Mouse (Mus musculus): ENCODE results near the gene OR5BS1P. TPM values are rescaled to one million over a fixed set of nuclear protein-coding genes. Genes with fewer than 3 reads are reported as not detected.

Gene OR5BS1P
- total and polyA plus RNA-seq, 3 experiments = not detected

DNA sequence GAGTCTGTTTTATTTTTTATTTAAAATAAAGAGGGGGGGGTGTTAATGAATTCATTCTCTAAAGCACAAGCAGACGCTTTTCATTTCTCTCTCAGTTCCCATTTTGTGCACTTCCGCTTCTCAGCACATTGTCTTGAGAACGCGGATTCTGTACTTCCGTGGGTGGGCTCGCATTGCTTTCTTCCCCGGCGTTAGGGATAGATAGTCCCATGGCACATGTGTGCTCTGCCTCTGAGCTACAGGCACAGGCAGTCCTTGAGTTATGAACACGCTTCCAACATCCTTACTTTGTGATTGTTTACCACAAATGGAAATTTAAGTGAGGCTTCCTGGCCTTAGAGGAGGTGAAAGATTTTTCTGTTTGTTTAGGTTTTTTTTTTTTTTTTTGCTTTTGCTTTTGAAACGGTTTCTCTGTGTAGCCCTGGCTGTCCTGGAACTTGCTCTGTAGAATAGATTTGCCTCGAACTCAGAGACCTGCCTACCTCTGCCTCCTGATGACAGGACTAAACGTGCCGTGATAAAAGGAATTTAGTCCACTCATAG, 41.8 kb downstream of the OR5BS1P start:
- in situ Hi-C loops (cut with MboI; ENCODE audit: low pct_ligation_motif_present, low pct_unique_long_range_greater_than_20kb, low sequenced_read_pairs) = loop anchor here (5.0 kb wide), 1 partner anchor 106 kb away; no protein-coding TSS in a partner anchor
- TF ChIP-seq TBP (conservative IDR thresholded peaks at IDR 0.05; ENCODE audit: low read depth, low read length) (peak; percentile 83), TCF12 (IDR thresholded peaks at IDR 0.05; ENCODE audit: low read depth, low read length) (peak; percentile 78), RCOR1 (conservative IDR thresholded peaks at IDR 0.05; ENCODE audit: low read depth, low read length) (no peak), ETS1 (conservative IDR thresholded peaks at IDR 0.05; ENCODE audit: low read depth, low read length) (peak; percentile 75), IRF4 (IDR thresholded peaks at IDR 0.05; ENCODE audit: low read depth, low read length) (peak; percentile 94), MXI1 (IDR thresholded peaks at IDR 0.05; ENCODE audit: low read depth, low read length) (peak; percentile 94), ZNF384 (IDR thresholded peaks at IDR 0.05; ENCODE audit: low read depth, low read length) (peak; percentile 82), USF2 (conservative IDR thresholded peaks at IDR 0.05; ENCODE audit: low read depth, low read length) (no peak), MAZ (IDR thresholded peaks at IDR 0.05; ENCODE audit: low read depth, low read length) (no peak), ZC3H11A (IDR thresholded peaks at IDR 0.05; ENCODE audit: low read depth, low read length) (no peak), E2F4 (IDR thresholded peaks at IDR 0.05; ENCODE audit: insufficient replicate concordance, low read depth, low read length) (no peak), USF1 (IDR thresholded peaks at IDR 0.05; ENCODE audit: low read depth, low read length) (no peak), NRF1 (IDR thresholded peaks at IDR 0.05; ENCODE audit: low read depth, low read length) (no peak), PAX5 (IDR thresholded peaks at IDR 0.05; ENCODE audit: low read length) (no peak), SMC3 (IDR thresholded peaks at IDR 0.05; ENCODE audit: low read depth, low read length) (no peak), KAT2A (IDR thresholded peaks at IDR 0.05; ENCODE audit: insufficient replicate concordance, low read length) (no peak), EP300 (IDR thresholded peaks at IDR 0.05; ENCODE audit: low read length) (peak; percentile 86), UBTF (IDR thresholded peaks at IDR 0.05; ENCODE audit: low read depth, low read length) (no peak), CHD2 (IDR thresholded peaks at IDR 0.05; ENCODE audit: low read length) (no peak), POLR2A (IDR thresholded peaks at IDR 0.05; ENCODE audit: low read depth, low read length) (peak; percentile 78), ELF1 (IDR thresholded peaks at IDR 0.05; ENCODE audit: low read depth, low read length) (peak; percentile 92), ZKSCAN1 (IDR thresholded peaks at IDR 0.05; ENCODE audit: borderline replicate concordance, low read depth, low read length) (no peak), CTCF (conservative IDR thresholded peaks at IDR 0.05 in 1 of 2, IDR thresholded peaks at IDR 0.05 in 1 of 2; ENCODE audit: low read depth in 2 of 2, low read length in 2 of 2) (no peak), JUN (IDR thresholded peaks at IDR 0.05; ENCODE audit: insufficient read depth, low read depth, low read length) (no peak), CHD1 (IDR thresholded peaks at IDR 0.05; ENCODE audit: low read depth, low read length) (no peak), SIN3A (IDR thresholded peaks at IDR 0.05; ENCODE audit: low read length) (peak; percentile 84), MYC (IDR thresholded peaks at IDR 0.05; ENCODE audit: low read depth, low read length) (peak; percentile 98), MEF2A (IDR thresholded peaks at IDR 0.05; ENCODE audit: borderline replicate concordance, low read depth, low read length) (0 out of 2 replicates have a peak, but pooled peaks have one; percentile 20), POLR2AphosphoS2 (IDR thresholded peaks at IDR 0.05; ENCODE audit: low read depth, low read length) (no peak), RAD21 (IDR thresholded peaks at IDR 0.05; ENCODE audit: low read depth, low read length) (no peak), JUND (conservative IDR thresholded peaks at IDR 0.05; ENCODE audit: low read depth, low read length) (no peak), HCFC1 (IDR thresholded peaks at IDR 0.05; ENCODE audit: low read depth, low read length) (peak; percentile 69), MAX (IDR thresholded peaks at IDR 0.05; ENCODE audit: low read length) (peak; percentile 93), GABPA (IDR thresholded peaks at IDR 0.05; ENCODE audit: insufficient replicate concordance, low read depth, low read length) (no peak), MAFK (IDR thresholded peaks at IDR 0.05; ENCODE audit: insufficient replicate concordance, low read length) (no peak), ZMIZ1 (IDR thresholded peaks at IDR 0.05; ENCODE audit: low read depth, low read length) (peak; percentile 85), NELFE (IDR thresholded peaks at IDR 0.05; ENCODE audit: low read depth, low read length) (peak; percentile 73), BHLHE40 (IDR thresholded peaks at IDR 0.05; ENCODE audit: low read depth, low read length) (peak; percentile 82)
- no peaks in the 10 kb centered on the region for H3K36me3 ChIP-seq (replicated peaks in 1 of 2; ENCODE audit: control insufficient read depth in 1 of 2, insufficient read depth in 1 of 2, low read length in 1 of 2)
- no peaks in the 10 kb centered on the region for H3K79me2 ChIP-seq (replicated peaks; ENCODE audit: control insufficient read depth, extremely low read depth, insufficient read depth, poor library complexity, severe bottlenecking)
- peaks cover 6 to 37% of the 10 kb centered on the region in 2 experiments; a peak in 2 of 4 replicates for H3K4me1 ChIP-seq (ENCODE audit: control insufficient read depth in 1 of 2, insufficient read depth in 2 of 2)
- H3K9me3 ChIP-seq (replicated peaks; ENCODE audit: low read length) = peaks cover 7% of the 10 kb centered on the region
- H3K9ac ChIP-seq (ENCODE audit: insufficient read depth, low read depth) = peak overlapping the region; percentile 53
- H3K27me3 ChIP-seq (replicated peaks) = no peaks in the 10 kb centered on the region
- dilution Hi-C loops (cut with MboI; ENCODE audit: extremely low pct_ligation_motif_present, extremely low pct_unique_long_range_greater_than_20kb, low sequenced_read_pairs) = no loop called here
- peak; percentile 93 for DNase-seq (ENCODE audit: extremely low read depth)
- peak overlapping the region; percentile 94 for H3K4me2 ChIP-seq (ENCODE audit: insufficient read depth, low read depth, poor library complexity, severe bottlenecking)
- H3K4me3 ChIP-seq (replicated peaks in 1 of 3; ENCODE audit: low read depth in 2 of 3, low read length in 2 of 3, poor library complexity in 1 of 3) = peak overlapping the region; percentile 46 to 73 (median 54)
- peak overlapping the region; percentile 88 for H3K27ac ChIP-seq (ENCODE audit: insufficient read depth, low read depth)
